Mouse (Mus musculus) adrenal gland, adult 18-20 months (tissue): ENCODE results near the gene Ppp4c. TPM values are rescaled to one million over a fixed set of nuclear protein-coding genes. Genes with fewer than 3 reads are reported as not detected.
"Not testable (repeated sequence)": the region's sequence is repeated elsewhere in the genome, so short reads cannot be mapped to it uniquely, and the experiment has no call there.

Experiments used
- DNase-seq, 2 experiments: peaks; one replicate each; pipeline ENCODE4 v3.0.0; 2021 to 2022; ENCODE audit warnings: low spot score in 2 of 2
- total RNA-seq, 2 experiments: library from RNA; stranded (reverse); gene quantifications; 1 replicate in 1 of 2; 2 replicates in 1 of 2; pipeline ENCODE4 v1.2.3; 2021

Ppp4c gene
- total RNA-seq, 2 experiments from 2014 or later = 75.4 to 85.9 TPM

DNA sequence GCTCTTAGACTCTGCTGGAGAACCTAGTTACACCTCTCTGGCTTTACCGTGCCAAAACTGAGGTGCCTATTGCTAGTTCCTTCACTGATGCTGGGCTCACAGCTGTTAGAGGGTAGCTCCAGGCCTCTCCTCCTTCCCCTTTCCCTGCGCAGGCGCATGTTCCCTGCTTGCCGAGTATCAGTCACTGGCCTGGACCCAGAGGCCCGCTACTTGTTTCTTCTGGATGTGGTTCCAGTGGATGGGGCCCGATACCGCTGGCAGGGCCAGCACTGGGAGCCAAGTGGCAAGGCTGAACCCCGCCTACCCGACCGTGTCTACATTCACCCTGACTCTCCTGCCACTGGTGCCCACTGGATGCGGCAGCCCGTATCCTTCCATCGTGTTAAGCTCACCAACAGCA, 9.6 kb downstream of the Ppp4c start:
- no peak for DNase-seq

DNA sequence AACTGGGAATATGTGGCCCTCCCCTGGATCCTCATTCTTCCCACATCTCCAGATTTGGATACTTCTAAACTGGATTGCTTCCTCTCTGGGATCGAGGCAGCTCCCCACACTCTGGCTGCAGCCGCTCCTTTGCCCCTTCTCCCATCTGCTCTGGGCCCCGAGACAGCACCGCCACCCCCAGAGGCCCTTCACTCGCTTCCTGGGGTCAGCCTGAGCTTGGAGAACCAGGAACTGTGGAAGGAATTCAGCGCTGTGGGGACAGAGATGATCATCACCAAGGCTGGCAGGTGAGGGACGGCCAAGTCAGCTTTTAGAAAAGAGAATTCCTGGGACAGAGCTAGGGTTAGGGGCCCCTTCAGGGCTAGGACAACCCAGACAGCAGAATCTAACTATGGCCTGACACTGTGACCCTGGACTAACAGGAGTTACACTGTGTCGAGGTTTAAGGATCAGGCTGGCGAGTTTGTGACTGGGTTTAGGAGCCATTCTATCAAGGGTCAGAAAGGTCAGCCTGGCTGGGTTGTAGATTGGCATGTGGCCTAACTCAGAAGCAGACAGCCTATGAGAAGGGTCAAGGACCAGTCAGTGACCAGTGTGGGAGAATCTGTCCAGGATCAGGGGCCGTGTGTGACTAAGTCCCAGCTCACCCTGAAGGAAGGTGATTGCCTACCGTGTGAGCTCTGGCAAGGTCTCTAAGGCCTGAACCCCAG, 10.5 kb downstream of the Ppp4c start:
- DNase-seq = no peak

DNA sequence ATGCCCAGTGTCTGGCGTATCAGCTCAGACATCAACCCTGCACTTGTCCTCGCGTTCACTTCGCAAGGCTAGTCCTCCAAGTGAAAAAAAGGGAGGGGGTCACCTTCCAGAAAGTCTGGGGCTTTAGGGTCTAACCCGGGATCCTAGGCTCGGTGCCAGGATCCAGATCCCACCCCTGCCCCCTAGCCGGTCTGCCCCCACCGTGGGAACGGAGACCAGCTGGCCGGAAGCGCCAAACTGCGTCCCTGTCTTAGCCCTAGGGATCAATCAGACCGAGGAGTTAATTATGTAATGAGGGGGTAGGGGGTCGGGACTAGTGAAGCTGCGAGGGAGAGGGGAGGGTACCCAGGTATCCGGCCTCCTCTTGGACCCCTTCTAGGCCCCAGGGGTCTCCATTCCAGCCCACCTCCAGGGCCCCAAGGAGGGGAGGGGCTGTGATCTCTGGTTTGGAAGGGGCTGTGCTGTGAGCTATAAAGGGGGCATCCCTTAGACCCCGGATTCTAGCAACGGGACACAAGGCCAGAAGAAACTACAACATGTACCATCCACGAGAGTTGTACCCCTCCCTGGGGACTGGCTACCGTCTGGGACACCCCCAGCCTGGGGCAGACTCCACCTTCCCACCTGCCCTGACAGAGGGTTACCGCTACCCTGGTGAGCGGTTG, 11.2 kb downstream of the Ppp4c start, which contains the start of gene Tbx6:
TSS of gene Tbx6 (plus strand) at position 513 of the 665 bp plus-strand sequence.
- no peak for DNase-seq

GRCm38 (mm10) chr7:126779983-126780970, 12.0 kb downstream of the Ppp4c start:
- peak; percentile 85 to 90 for DNase-seq

- DNase-seq = not testable (repeated sequence)
Measured at GRCm38 (mm10) chr7:126779101-126779500, 13.2 kb downstream of the Ppp4c start.

GRCm38 (mm10) chr7:126778147-126778546, 14.1 kb downstream of the Ppp4c start:
- no peak for DNase-seq

DNA sequence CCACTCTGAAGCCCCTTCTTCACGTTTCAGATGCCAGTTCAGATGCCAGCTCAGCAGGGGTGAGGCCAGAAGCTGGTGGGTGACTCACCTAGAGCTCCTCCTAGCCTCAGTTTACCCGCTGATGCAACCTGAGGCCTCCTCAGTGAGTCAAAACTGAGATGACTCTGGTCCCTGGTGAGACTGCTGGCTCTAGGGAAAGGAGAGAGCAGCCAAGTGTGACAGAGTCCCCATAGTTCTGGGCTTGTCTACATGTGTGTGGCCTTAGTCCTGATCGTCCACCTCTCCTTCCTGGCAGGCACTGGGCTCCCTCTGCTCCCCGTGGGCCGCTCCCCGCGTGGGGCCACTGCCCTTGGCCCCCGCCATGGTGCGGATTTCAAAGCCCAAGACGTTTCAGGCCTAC, 14.8 kb downstream of the Ppp4c start:
- DNase-seq = no peak

DNA sequence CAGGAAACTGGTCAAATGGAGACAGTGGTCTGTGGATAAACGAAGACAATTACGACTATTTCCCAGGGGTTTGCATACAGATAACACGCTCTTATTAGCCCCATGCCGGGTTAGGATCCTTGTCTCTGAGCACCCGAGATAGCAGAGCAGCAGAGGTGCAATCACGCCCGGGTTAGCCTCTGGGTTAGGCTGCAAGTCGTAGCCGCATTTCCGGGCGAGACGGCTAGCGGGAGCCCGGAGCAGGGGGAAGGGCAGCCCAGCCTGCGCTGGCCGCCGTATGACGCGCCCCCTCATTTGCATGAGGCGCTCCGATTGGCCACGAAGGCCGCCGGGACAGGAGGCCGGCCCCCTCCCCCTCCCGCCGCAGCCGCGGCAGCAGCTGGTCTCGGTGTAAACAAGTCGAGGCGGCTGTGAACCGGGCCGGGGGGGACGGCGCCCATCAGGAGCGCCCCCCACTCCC, 15.7 kb downstream of the Ppp4c start, which contains the start of gene Ypel3:
TSS of gene Ypel3 (plus strand) at position 358 of the 460 bp plus-strand sequence.
- peak; percentile 92 to 93 for DNase-seq

GRCm38 (mm10) chr7:126775978-126776234, 16.4 kb downstream of the Ppp4c start:
- DNase-seq = no peak

DNA sequence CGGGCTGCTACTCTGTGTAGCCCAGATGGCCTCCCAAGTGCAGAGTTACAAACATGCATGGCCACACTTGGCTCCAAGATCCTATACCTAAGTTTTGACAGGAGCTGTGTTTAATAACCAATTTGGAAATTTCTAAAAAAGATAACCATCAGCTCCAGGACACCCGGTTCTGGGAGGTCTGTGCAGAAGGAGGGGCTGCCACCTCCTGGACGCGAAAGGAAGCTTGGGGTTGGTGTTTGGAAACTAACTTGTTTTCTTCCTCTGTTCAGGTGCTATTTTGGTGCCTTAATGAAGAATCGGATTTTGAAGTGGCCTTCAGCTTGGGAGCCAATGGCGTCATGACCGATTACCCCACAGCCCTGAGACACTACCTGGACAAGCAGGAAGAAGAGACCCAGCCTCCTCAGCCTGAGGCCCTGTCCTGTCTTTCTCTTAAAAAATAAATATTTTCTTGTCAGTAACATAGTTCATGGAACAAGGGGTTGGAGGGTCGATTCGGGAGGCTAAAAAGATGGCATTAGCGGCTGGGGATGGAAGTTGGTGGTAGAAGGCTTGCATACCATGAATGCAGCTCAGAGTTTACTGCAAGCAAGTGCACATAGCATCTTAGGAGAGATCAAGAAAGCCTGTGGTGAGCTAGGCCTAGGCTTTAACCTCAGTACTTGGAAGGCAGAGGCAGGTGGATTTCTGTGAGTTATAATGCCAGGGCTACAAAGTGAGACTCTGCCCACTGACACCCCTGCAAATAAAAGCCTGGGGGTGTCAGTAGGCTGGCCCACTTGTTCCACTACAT, 16.9 kb downstream of the Ppp4c start:
- DNase-seq = no peak

DNA sequence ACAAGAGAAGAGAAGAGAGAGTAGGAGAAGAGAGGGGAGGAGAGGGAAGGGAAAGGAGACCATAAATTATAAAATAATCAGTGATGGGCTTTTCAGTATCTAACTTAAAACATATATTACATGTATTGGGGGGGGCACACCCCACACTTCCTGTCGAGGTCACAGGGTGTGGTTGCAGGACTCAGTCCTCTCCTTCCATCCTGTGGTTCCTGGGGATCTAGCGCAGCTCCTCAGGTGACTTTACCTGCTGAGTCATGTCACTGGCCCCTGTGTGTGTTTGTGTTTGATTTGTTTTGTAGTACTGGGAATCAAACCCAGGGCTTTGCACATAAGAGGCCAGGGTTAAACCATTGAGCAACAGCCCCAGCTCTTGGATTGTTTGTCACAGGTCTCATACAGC, 17.8 kb downstream of the Ppp4c start:
- no peak for DNase-seq

DNA sequence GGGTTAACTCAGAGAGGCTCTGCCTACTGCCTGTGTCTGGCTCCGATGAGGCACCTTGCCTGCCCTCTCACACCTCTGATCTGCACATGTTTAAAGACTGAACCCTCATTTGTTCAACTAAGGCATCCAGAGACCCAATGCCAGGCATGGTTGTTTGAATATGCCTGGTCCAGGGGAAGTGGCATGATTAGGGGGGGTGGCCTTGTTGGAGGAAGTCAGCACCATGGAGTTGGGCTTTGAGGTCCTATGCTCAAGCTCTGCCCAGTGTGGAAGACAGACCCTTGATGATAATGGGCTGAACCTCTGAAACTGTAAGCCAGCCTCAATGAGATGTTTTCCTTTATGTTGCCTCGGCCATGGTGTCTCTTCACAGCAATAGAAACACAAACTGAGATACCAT, 18.9 kb downstream of the Ppp4c start:
- DNase-seq = no peak

- DNase-seq = no peak
Measured at GRCm38 (mm10) chr7:126770784-126771183, 21.5 kb downstream of the Ppp4c start.

GRCm38 (mm10) chr7:126767001-126767400, 25.3 kb downstream of the Ppp4c start:
- no peak for DNase-seq

- no peak for DNase-seq
Measured at GRCm38 (mm10) chr7:126766201-126766600, 26.1 kb downstream of the Ppp4c start, which contains the start of gene Gdpd3. TSS of gene Gdpd3 (plus strand) at chr7:126766334.

DNA sequence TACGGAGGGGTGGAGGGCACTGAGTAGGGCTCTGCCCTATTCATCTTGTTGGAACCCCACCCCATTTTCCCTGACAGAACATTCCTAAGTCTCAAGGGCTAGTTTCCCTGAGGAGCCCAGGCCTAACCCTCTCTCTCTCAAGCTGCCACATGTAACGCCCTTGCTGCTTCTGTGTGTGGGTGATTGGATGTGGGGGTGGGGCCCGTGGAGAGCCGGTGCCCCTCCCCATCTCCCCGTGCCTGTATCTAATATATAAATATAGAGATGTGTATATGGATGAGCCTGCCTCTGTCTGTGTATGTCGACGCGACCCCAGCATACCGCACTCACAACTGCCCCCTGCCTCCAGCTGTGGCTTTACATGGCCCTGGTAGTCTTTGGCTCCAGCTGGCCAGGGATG, 26.8 kb downstream of the Ppp4c start:
- DNase-seq = no peak

GRCm38 (mm10) chr7:126762471-126763008, 29.8 kb downstream of the Ppp4c start:
- DNase-seq = no peak

DNA sequence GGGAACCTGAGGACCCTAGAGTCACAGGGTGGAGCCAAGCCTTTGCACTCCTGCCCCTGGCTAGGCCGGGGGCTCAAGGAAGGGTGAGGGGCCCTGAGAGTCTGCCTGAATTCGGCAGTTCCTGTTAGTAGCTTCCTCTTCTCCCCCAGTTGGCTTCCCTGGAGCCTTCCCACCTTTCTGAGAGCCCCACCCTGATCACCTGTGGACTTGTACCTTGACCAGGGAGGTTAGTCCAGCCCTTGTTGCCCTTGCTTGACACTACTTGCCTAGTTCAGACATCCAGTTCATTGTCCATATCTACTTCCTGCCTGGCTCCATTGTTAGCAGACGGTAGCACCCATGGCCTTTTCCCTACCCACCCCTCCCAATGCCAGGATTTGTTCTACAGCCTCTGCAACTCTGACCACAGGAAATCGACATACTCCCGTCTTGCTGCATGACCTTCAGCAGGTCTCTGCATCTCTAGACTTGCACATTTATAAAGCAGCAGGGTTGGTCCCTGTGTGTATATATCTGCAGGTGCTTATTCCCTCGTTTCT, 30.7 kb downstream of the Ppp4c start:
- DNase-seq = no peak

DNA sequence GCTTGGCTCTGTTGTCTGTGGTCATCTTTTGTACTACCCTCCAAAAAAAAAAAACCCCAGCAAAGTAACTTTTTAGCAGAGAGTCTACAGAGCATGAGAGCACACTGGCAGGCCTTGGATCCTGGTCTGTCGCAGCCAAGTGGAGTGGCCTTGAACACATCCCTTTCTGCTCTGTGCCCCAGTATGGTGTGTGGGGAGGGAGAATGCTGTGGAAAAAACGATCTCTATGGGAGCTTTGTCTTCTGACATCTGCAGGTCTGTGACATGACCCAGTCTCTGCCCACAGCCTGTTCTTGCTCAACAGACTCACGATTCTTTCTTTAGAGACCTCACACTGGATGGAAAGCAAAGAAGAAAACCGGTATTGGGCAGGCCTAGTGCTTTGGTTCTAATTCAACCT, 31.3 kb downstream of the Ppp4c start:
- DNase-seq = no peak

DNA sequence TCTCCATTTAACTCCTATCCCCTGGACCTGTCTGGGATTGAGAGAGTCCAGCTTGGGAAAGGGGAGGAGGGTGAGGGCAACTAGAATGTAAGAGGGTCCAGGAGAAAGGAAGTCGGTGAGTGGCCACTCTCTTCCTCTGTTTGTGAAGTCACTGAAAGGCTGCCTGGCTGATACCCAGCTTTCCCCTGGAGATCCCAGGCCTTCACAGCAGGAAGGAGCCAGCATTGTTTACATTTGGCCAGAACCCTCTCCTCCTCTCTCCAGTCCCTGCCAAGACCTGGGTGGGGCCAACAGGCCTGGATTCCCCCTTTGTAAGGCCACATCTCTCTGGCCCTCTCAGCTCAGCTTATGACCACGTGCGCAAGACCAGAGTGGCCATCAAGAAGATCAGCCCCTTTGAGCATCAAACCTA, 31.9 kb downstream of the Ppp4c start:
- no peak for DNase-seq
